Mouse (Mus musculus): ENCODE results near the gene Glipr1. TPM values are rescaled to one million over a fixed set of nuclear protein-coding genes. Genes with fewer than 3 reads are reported as not detected.

The Glipr1 gene
- polyA plus RNA-seq, 1 experiment from 2014 or later, result 3.5 TPM

DNA sequence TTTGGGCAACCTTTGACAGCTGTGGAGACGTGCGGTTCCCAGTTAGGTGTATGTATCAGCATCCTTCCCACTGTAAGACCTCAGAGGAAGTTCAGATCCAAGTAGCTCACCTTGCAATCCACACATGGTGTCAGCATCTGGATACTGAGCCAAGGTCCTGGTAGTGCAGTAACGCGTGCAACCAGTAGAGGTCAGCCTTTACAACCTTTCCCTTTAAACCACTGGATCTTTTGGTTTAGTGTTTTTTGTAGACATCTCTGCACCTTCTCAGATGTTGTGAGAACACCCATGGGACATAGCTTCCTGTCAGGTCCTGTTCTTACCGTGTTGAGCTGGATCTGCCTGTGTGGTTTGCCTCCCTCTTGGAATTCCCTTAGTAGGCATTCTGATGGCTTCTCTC lies 24.8 kb downstream of the Glipr1 start:
- Histone ChIP-seq H3K4me3 (ENCODE audit: low read depth, low read length) (no peak overlapping the region), H3K9ac (ENCODE audit: low read depth, low read length) (no peak overlapping the region), H3K4me1 (ENCODE audit: control insufficient read depth, insufficient read depth, low read length) (peaks cover 7% of the 10 kb centered on the region; the same call in 1 of the 2 replicates), H3K36me3 (ENCODE audit: control insufficient read depth, insufficient read depth, low read length) (peaks cover 48% of the 10 kb centered on the region), H3K27me3 (replicated peaks; ENCODE audit: control insufficient read depth, insufficient read depth, low read length) (no peaks in the 10 kb centered on the region), H3K4me2 (ENCODE audit: low read depth, low read length) (no peak overlapping the region), H3K27ac (replicated peaks; ENCODE audit: low read depth, low read length) (no peak overlapping the region), H3K9me3 (ENCODE audit: control insufficient read depth, low read length) (no peaks in the 10 kb centered on the region)
- DNase-seq (ENCODE audit: low spot score) (peak; percentile 57), ATAC-seq (ENCODE audit: low read depth) (0 out of 2 replicates have a peak, but pooled peaks have one; percentile 19)
- whole genome bisulfite sequencing, result 33% methylated on average over 5 of the region's 5 CpGs

GRCm38 (mm10) chr10:111972542-111973361 lies 29.7 kb downstream of the Glipr1 start, which contains the start of gene Krr1:
Krr1 (plus strand) TSS chr10:111972664.
- ATAC-seq (ENCODE audit: low read depth) (peak; percentile 97), DNase-seq (ENCODE audit: low spot score) (peak; percentile 99)
- Histone ChIP-seq H3K4me1 (ENCODE audit: control insufficient read depth, insufficient read depth, low read length) (peaks cover 7% of the 10 kb centered on the region; the same call in 1 of the 2 replicates), H3K36me3 (ENCODE audit: control insufficient read depth, insufficient read depth, low read length) (peaks cover 15% of the 10 kb centered on the region; the same call in 1 of the 2 replicates), H3K4me3 (ENCODE audit: low read depth, low read length) (peak within 1 kb of the TSS; percentile 76), H3K27me3 (replicated peaks; ENCODE audit: control insufficient read depth, insufficient read depth, low read length) (no peaks in the 10 kb centered on the region), H3K9ac (ENCODE audit: low read depth, low read length) (peak within 1 kb of the TSS; percentile 83), H3K4me2 (ENCODE audit: low read depth, low read length) (peak within 1 kb of the TSS; percentile 80), H3K27ac (replicated peaks; ENCODE audit: low read depth, low read length) (0 out of 2 replicates have a peak within 1 kb of the TSS, but pooled peaks have one; percentile 40), H3K9me3 (ENCODE audit: control insufficient read depth, low read length) (no peaks in the 10 kb centered on the region)
- under 1% methylated on average over 50 of the region's 51 CpGs for WGBS

DNA sequence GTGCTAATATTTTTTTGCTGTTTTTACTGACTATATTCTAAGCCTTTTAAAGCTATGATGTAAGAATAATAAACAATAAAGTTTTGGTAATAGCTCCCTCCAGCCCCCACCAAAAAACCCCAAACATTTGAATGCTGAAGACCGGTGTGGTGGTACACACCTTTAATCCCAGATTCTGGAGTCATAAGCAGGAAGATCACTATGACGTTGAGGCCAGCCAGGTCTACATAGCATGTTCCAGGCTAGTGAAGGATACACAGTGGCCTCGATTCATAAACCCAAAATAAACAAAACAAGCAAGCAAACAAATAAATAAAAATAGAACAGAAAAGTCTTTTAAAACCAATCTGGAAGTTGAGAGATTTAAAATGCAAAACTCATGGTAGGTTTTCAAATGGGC lies 30.5 kb downstream of the Glipr1 start:
- H3K4me3 ChIP-seq (ENCODE audit: low read depth, low read length), result no peak overlapping the region
- H3K36me3 ChIP-seq (ENCODE audit: control insufficient read depth, insufficient read depth, low read length), result peaks cover 8% of the 10 kb centered on the region; the same call in 1 of the 2 replicates
- H3K4me2 ChIP-seq (ENCODE audit: low read depth, low read length), result peak overlapping the region; percentile 44
- peaks cover 7% of the 10 kb centered on the region; the same call in 1 of the 2 replicates for H3K4me1 ChIP-seq (ENCODE audit: control insufficient read depth, insufficient read depth, low read length)
- H3K9me3 ChIP-seq (ENCODE audit: control insufficient read depth, low read length), result no peaks in the 10 kb centered on the region
- WGBS, result 86% methylated on average over 3 of the region's 3 CpGs
- H3K9ac ChIP-seq (ENCODE audit: low read depth, low read length), result no peak overlapping the region
- no peaks in the 10 kb centered on the region for H3K27me3 ChIP-seq (replicated peaks; ENCODE audit: control insufficient read depth, insufficient read depth, low read length)
- DNase-seq (ENCODE audit: low spot score) (no peak), ATAC-seq (ENCODE audit: low read depth) (no peak)
- H3K27ac ChIP-seq (replicated peaks; ENCODE audit: low read depth, low read length), result no peak overlapping the region

GRCm38 (mm10) chr10:111966394-111966793 lies 36.0 kb downstream of the Glipr1 start:
- H3K4me2 ChIP-seq (ENCODE audit: low read depth, low read length), result no peak overlapping the region

DNA sequence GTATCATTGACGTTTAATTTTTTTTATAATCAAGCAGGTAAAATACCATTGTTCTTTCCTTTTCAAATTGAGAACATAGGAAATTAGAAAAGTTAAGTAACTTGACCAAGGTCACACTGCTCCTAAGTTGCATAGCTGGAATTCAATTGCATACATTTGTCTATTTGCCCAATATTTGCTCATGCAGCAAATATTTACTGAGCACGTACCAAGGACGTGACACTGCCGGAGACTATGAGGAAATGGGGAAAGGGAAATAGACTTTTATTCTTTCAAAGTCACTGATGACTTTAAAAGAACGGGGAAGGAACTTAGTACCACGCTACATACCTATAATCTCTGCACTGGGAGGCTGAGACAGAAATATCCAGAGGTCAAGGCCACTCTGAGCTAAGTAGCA lies 42.0 kb downstream of the Glipr1 start:
- no peak for ATAC-seq (ENCODE audit: low read depth)
- 80% methylated on average over 6 of the region's 6 CpGs for WGBS
- no peaks in the 10 kb centered on the region for H3K9me3 ChIP-seq (ENCODE audit: control insufficient read depth, low read length)
- no peaks in the 10 kb centered on the region for H3K36me3 ChIP-seq (ENCODE audit: control insufficient read depth, insufficient read depth, low read length)
- no peak overlapping the region for H3K27ac ChIP-seq (replicated peaks; ENCODE audit: low read depth, low read length)
- no peak overlapping the region for H3K4me2 ChIP-seq (ENCODE audit: low read depth, low read length)
- no peaks in the 10 kb centered on the region for H3K27me3 ChIP-seq (replicated peaks; ENCODE audit: control insufficient read depth, insufficient read depth, low read length)
- H3K4me3 ChIP-seq (ENCODE audit: low read depth, low read length), result no peak overlapping the region
- no peak overlapping the region for H3K9ac ChIP-seq (ENCODE audit: low read depth, low read length)
- H3K4me1 ChIP-seq (ENCODE audit: control insufficient read depth, insufficient read depth, low read length), result no peaks in the 10 kb centered on the region
- no peak for DNase-seq (ENCODE audit: low spot score)

More at GRCm38 (mm10) chr10:111966394-111966793, 36.0 kb downstream of the Glipr1 start:
- WGBS, result 55% methylated on average over 4 of the region's 4 CpGs
- Histone ChIP-seq H3K27me3 (replicated peaks; ENCODE audit: control insufficient read depth, insufficient read depth, low read length) (no peaks in the 10 kb centered on the region), H3K9ac (ENCODE audit: low read depth, low read length) (no peak overlapping the region), H3K4me3 (ENCODE audit: low read depth, low read length) (no peak overlapping the region), H3K9me3 (ENCODE audit: control insufficient read depth, low read length) (no peaks in the 10 kb centered on the region), H3K4me1 (ENCODE audit: control insufficient read depth, insufficient read depth, low read length) (no peaks in the 10 kb centered on the region), H3K36me3 (ENCODE audit: control insufficient read depth, insufficient read depth, low read length) (no peaks in the 10 kb centered on the region), H3K27ac (replicated peaks; ENCODE audit: low read depth, low read length) (no peak overlapping the region)
- ATAC-seq (ENCODE audit: low read depth) (no peak), DNase-seq (ENCODE audit: low spot score) (no peak)

DNA sequence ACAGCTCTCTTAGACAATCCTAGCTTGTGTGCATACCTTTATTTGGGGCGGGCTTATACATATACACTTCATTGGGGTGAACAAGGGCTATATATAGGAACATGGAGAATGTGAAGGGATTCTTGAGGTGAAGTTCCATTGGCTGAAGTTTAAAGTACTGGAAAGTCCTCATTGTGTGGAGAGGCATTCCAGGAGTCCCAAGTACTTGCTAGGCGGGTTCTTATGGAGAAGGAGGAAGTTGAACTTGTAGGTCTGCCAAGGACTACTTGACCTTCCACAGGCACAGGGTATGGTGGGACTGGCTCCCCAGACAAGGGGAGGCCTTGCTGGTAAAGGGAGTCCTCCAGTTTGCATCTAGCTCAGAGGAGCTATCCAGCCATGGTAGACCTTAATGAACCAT lies 43.1 kb downstream of the Glipr1 start:
- DNase-seq (ENCODE audit: low spot score) (no peak), ATAC-seq (ENCODE audit: low read depth) (no peak)
- H3K27me3 ChIP-seq (replicated peaks; ENCODE audit: control insufficient read depth, insufficient read depth, low read length), result no peaks in the 10 kb centered on the region
- H3K9ac ChIP-seq (ENCODE audit: low read depth, low read length), result no peak overlapping the region
- WGBS, result 76% methylated on average over 2 of the region's 2 CpGs
- H3K36me3 ChIP-seq (ENCODE audit: control insufficient read depth, insufficient read depth, low read length), result no peaks in the 10 kb centered on the region
- no peaks in the 10 kb centered on the region for H3K4me1 ChIP-seq (ENCODE audit: control insufficient read depth, insufficient read depth, low read length)
- H3K4me3 ChIP-seq (ENCODE audit: low read depth, low read length), result no peak overlapping the region
- H3K27ac ChIP-seq (replicated peaks; ENCODE audit: low read depth, low read length), result no peak overlapping the region
- no peak overlapping the region for H3K4me2 ChIP-seq (ENCODE audit: low read depth, low read length)
- no peaks in the 10 kb centered on the region for H3K9me3 ChIP-seq (ENCODE audit: control insufficient read depth, low read length)

DNA sequence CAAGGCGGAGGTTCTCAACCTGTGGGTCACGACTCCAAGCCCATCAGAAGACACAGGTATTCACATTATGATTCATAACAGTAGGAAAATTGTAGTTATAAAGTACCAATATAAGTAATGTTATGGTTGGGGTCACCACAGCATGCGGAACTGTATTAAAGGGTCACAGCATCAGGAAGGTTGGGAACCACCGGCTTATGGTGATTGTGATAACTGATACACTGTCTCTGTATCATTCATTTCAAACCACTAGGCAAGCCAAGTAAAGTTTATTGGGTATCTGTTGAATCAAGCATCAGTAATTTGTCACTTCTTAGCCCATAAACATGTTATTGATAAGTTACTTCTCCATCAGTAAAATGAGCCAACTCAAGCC lies 44.4 kb downstream of the Glipr1 start:
- H3K4me3 ChIP-seq (ENCODE audit: low read depth, low read length), result no peak overlapping the region
- no peak overlapping the region for H3K27ac ChIP-seq (replicated peaks; ENCODE audit: low read depth, low read length)
- ATAC-seq (ENCODE audit: low read depth), result no peak
- H3K9me3 ChIP-seq (ENCODE audit: control insufficient read depth, low read length), result no peaks in the 10 kb centered on the region
- H3K27me3 ChIP-seq (replicated peaks; ENCODE audit: control insufficient read depth, insufficient read depth, low read length), result no peaks in the 10 kb centered on the region
- no peak overlapping the region for H3K9ac ChIP-seq (ENCODE audit: low read depth, low read length)
- WGBS, result 38% methylated on average over 4 of the region's 4 CpGs
- no peak overlapping the region for H3K4me2 ChIP-seq (ENCODE audit: low read depth, low read length)
- H3K4me1 ChIP-seq (ENCODE audit: control insufficient read depth, insufficient read depth, low read length), result no peaks in the 10 kb centered on the region
- DNase-seq (ENCODE audit: low spot score), result no peak
- H3K36me3 ChIP-seq (ENCODE audit: control insufficient read depth, insufficient read depth, low read length), result no peaks in the 10 kb centered on the region

- ATAC-seq (ENCODE audit: low read depth), result peak; percentile 82
- WGBS, result 50% methylated on average over 10 of the region's 10 CpGs
Measured at GRCm38 (mm10) chr10:111957271-111958045, 45.0 kb downstream of the Glipr1 start.

More at GRCm38 (mm10) chr10:111957271-111958045, 45.0 kb downstream of the Glipr1 start:
- Histone ChIP-seq H3K4me2 (ENCODE audit: low read depth, low read length) (no peak overlapping the region), H3K4me1 (ENCODE audit: control insufficient read depth, insufficient read depth, low read length) (no peaks in the 10 kb centered on the region), H3K27ac (replicated peaks; ENCODE audit: low read depth, low read length) (no peak overlapping the region), H3K9ac (ENCODE audit: low read depth, low read length) (no peak overlapping the region), H3K36me3 (ENCODE audit: control insufficient read depth, insufficient read depth, low read length) (no peaks in the 10 kb centered on the region), H3K4me3 (ENCODE audit: low read depth, low read length) (no peak overlapping the region), H3K9me3 (ENCODE audit: control insufficient read depth, low read length) (no peaks in the 10 kb centered on the region), H3K27me3 (replicated peaks; ENCODE audit: control insufficient read depth, insufficient read depth, low read length) (no peaks in the 10 kb centered on the region)
- DNase-seq (ENCODE audit: low spot score), result peak; percentile 89

Measured in embryonic facial prominence, embryonic 14.5 days (tissue).